Mouse (Mus musculus): ENCODE results near the gene Polr2m. TPM values are rescaled to one million over a fixed set of nuclear protein-coding genes. Genes with fewer than 3 reads are reported as not detected.

Polr2m gene
- polyA plus RNA-seq, 1 experiment from 2014 or later = 512 TPM

DNA sequence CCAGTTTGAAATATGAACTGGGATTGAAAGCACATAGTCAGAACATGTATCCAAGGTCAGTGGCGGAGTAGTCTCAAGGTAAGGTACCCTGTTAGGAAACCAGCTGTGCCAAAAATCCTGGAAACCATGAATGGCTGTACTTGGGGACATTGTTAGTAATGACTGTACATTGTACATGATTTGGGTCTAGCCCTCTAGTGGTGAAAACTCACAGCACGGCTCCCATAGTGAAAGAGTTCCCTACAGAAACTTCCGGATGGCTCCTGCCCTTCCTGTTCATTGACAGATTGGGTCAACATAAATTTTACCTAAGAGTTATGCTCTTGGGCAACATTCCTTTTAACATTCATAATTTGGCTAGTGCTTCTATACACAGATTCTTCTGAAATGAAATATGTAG lies 19.6 kb downstream of the Polr2m start:
- no peak for ATAC-seq (ENCODE audit: low FRiP score, low read depth)
- no peaks in the 10 kb centered on the region for H3K4me1 ChIP-seq
- WGBS = 74% methylated on average over 3 of the region's 3 CpGs
- no peak overlapping the region for H3K9ac ChIP-seq
- H3K4me2 ChIP-seq (replicated peaks) = no peak overlapping the region
- H3K9me3 ChIP-seq = no peaks in the 10 kb centered on the region
- H3K27me3 ChIP-seq = no peaks in the 10 kb centered on the region
- H3K27ac ChIP-seq = no peak overlapping the region
- H3K4me3 ChIP-seq = no peak overlapping the region
- no peaks in the 10 kb centered on the region for H3K36me3 ChIP-seq

DNA sequence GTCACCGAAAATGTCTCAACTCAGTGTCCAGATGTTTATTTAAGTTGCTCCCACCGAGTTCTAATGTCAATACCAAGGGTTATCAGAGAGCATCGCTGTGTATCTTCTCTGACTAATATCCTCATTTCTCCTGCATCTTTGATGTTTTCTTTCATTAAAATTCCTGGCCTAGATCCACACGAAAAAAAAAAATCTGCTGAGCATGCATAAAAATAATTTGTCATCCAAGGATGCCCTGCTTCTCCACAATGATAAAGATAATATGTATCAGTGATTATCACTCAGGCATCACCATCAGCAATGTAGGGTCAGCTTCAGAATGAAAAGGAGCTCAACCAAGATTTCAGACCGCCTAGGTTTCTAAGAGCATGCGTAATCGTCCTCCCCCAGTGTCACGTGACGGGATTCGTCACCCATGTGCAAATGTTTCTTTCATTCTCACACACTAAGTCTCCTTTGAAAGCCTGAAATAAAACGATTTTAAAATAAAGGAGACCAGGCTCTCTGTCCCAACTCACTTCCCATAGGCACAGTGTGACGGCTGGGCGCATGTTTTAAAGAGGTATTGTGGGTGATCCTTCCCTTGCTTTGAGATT lies 22.6 kb downstream of the Polr2m start:
- no peaks in the 10 kb centered on the region for H3K9me3 ChIP-seq
- no peak for ATAC-seq (ENCODE audit: low FRiP score, low read depth)
- no peaks in the 10 kb centered on the region for H3K36me3 ChIP-seq
- no peaks in the 10 kb centered on the region for H3K4me1 ChIP-seq
- H3K9ac ChIP-seq = no peak overlapping the region
- no peak overlapping the region for H3K4me2 ChIP-seq (replicated peaks)
- H3K27me3 ChIP-seq = 0 out of 2 replicates have a peak, but pooled peaks cover 11% of the 10 kb centered on the region
- H3K27ac ChIP-seq = no peak overlapping the region
- 74% methylated on average over 13 of the region's 13 CpGs for WGBS
- H3K4me3 ChIP-seq = no peak overlapping the region

DNA sequence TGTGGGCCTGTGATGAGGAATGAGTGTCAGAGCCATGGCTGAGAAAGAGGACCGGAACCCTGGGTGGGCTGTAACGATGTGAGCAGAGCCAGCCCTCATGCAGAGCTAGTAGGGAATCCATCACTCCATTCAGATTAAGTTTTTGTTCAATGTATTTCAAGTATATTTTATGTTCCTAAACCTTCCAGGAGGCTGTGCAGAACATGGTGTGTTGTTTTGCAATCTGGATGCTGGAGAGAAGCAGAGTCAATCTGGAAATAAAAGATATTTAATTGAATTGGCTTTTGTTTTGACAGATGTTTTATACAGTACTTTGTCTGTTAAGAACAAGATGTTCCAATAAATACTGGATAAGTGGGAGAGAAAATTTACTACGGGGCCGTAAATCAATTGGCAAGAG lies 29.0 kb downstream of the Polr2m start:
- peaks cover under 1% of the 10 kb centered on the region; the same call in 1 of the 2 replicates for H3K4me1 ChIP-seq
- no peaks in the 10 kb centered on the region for H3K9me3 ChIP-seq
- no peak overlapping the region for H3K27ac ChIP-seq
- WGBS = 61% methylated on average over 4 of the region's 4 CpGs
- peaks cover 21% of the 10 kb centered on the region for H3K27me3 ChIP-seq
- H3K4me2 ChIP-seq (replicated peaks) = no peak overlapping the region
- H3K9ac ChIP-seq = no peak overlapping the region
- ATAC-seq (ENCODE audit: low FRiP score, low read depth) = no peak
- no peaks in the 10 kb centered on the region for H3K36me3 ChIP-seq
- no peak overlapping the region for H3K4me3 ChIP-seq

DNA sequence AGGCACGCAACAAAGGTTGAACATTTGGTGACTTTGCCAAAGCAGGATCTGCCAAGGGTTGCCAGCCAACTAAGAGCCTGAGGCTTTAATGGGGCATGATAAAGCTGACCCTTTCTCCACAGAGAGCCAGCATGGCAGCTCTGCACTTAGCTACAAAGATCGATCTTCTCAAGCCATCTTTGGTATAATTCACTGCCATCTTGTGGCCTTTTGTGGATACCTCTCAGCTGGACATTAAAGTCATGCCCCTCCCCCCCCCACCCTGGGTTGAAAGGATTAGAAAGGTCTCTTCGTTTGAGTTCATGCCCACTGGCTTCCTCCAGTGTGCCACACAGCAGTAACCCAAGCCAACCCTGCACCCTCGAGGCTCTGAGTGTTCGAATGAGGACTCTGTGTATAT lies 31.8 kb downstream of the Polr2m start:
- peaks cover 24% of the 10 kb centered on the region for H3K27me3 ChIP-seq
- no peak overlapping the region for H3K4me3 ChIP-seq
- ATAC-seq (ENCODE audit: low FRiP score, low read depth) = no peak
- H3K4me1 ChIP-seq = peaks cover 18% of the 10 kb centered on the region
- no peaks in the 10 kb centered on the region for H3K36me3 ChIP-seq
- 78% methylated on average over 5 of the region's 5 CpGs for WGBS
- no peaks in the 10 kb centered on the region for H3K9me3 ChIP-seq
- H3K27ac ChIP-seq = no peak overlapping the region
- H3K4me2 ChIP-seq (replicated peaks) = no peak overlapping the region
- no peak overlapping the region for H3K9ac ChIP-seq

DNA sequence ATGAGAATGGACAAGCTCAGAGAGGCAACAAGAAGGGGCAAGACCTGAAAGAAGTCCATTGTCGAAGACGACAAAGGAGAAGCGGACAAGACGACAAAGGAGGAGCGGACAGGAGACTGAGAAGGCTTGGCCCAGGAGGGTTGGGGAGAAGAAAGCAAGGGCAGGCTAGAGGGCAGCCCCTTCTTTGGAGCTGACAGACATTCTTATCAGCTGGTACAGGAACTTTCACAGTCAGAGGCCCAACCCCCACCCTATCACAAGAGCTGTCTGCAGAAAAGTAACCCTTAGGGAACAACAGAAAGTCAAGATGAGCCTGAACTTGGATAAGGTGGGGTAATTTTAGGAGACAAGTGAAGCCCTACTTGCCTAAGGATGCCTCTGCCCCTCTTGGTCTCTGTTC lies 32.4 kb downstream of the Polr2m start:
- H3K9ac ChIP-seq = no peak overlapping the region
- no peak overlapping the region for H3K4me3 ChIP-seq
- H3K36me3 ChIP-seq = no peaks in the 10 kb centered on the region
- 93% methylated on average over 5 of the region's 5 CpGs for WGBS
- H3K4me1 ChIP-seq = peaks cover 18% of the 10 kb centered on the region
- no peak for ATAC-seq (ENCODE audit: low FRiP score, low read depth)
- H3K27me3 ChIP-seq = peaks cover 19% of the 10 kb centered on the region
- no peak overlapping the region for H3K4me2 ChIP-seq (replicated peaks)
- no peaks in the 10 kb centered on the region for H3K9me3 ChIP-seq
- no peak overlapping the region for H3K27ac ChIP-seq

DNA sequence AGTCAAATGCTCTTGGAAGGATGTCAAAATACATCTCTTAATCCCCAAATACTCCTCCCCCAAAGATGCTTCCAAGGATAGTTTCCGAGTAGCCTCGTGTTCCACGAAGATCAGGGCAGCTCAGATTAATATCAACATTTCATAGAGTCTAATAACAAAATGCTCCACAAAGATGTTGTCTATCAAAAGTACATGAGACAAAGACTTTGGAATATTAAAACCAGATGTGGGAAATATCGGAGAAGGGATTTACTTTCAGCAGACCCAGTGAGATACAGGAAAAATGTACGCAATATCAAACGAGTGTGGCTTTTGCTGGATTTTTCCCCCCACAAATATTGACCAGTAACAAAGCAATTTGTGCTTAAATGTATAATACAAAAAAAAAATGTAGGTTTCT lies 35.1 kb downstream of the Polr2m start:
- Histone ChIP-seq H3K4me1 (peaks cover 18% of the 10 kb centered on the region), H3K27me3 (peaks cover 22% of the 10 kb centered on the region), H3K4me2 (replicated peaks) (no peak overlapping the region), H3K9me3 (no peaks in the 10 kb centered on the region), H3K36me3 (no peaks in the 10 kb centered on the region), H3K4me3 (no peak overlapping the region), H3K9ac (no peak overlapping the region), H3K27ac (no peak overlapping the region)
- whole genome bisulfite sequencing = 48% methylated on average over 6 of the region's 6 CpGs
- ATAC-seq (ENCODE audit: low FRiP score, low read depth) = no peak

DNA sequence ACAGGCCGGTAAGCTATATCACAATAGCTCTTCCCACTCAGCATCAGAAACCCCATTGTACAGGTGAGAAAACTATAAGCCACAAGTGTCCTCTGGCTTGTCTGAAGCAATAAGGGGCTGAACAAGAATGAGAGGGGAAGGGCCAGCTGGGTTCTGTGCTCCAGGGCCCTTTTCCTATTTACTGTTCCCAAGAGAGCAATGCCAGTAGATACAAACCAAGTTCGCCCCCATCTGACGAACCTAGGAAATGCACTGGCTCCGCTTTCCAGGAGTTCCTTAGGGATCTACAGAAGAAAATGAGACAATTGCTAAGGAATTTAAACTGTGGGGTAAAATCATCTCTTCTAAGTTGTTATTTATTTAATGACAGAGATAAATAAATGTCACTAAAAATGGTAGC lies 38.2 kb downstream of the Polr2m start:
- no peaks in the 10 kb centered on the region for H3K9me3 ChIP-seq
- WGBS = 30% methylated on average over 4 of the region's 4 CpGs
- H3K4me1 ChIP-seq = peaks cover 18% of the 10 kb centered on the region
- no peak overlapping the region for H3K27ac ChIP-seq
- H3K36me3 ChIP-seq = no peaks in the 10 kb centered on the region
- no peak overlapping the region for H3K4me2 ChIP-seq (replicated peaks)
- H3K9ac ChIP-seq = no peak overlapping the region
- H3K4me3 ChIP-seq = no peak overlapping the region
- no peak for ATAC-seq (ENCODE audit: low FRiP score, low read depth)
- peaks cover 18% of the 10 kb centered on the region for H3K27me3 ChIP-seq

DNA sequence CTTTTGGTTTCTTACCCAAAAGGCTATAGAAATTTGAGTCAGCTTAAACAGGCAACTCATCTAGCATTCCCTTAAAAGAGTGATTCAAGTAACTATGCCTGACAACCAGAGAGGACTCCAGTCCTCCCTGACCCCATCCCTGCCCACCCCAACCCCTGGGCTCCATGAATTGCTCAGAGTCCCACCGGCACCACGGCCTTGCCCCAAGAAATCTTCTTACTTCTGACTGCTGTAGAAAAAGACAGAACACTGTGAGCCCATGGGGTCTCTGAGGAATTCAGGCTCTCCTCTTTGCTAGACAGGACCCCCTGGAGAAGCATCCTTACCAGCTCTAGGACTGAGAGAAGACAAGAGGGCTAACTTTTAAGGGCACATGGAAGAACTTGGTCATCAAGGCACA lies 40.4 kb downstream of the Polr2m start:
- no peak for ATAC-seq (ENCODE audit: low FRiP score, low read depth)
- WGBS = 93% methylated on average over 2 of the region's 2 CpGs
- Histone ChIP-seq H3K27ac (no peak overlapping the region), H3K36me3 (no peaks in the 10 kb centered on the region), H3K9me3 (no peaks in the 10 kb centered on the region), H3K4me1 (0 out of 2 replicates have a peak, but pooled peaks cover 3% of the 10 kb centered on the region), H3K4me3 (no peak overlapping the region), H3K4me2 (replicated peaks) (no peak overlapping the region), H3K9ac (no peak overlapping the region), H3K27me3 (peaks cover 9% of the 10 kb centered on the region; the same call in 1 of the 2 replicates)

DNA sequence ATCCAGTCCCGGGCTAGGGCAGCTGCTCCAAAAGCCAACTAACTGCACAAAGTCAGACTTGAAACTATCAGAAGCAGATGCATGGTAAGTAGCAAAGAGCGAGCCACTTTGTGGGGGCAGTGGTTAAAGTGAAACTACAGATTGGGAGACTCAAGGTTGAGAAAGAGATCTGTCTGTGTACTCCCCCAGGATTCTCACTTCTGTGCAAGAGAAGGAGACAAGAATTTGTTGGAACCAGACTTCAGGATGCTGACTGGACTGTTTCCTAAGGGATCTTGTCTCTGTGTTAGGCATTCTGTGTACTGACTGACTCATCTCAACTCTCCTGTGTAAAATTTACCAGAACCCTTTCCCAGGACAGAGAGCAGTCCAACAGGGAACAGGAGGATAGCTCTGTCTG lies 47.6 kb downstream of the Polr2m start:
- WGBS = 80% methylated on average over 2 of the region's 2 CpGs
- H3K4me3 ChIP-seq = no peak overlapping the region
- H3K27me3 ChIP-seq = no peaks in the 10 kb centered on the region
- no peaks in the 10 kb centered on the region for H3K4me1 ChIP-seq
- no peak overlapping the region for H3K4me2 ChIP-seq (replicated peaks)
- H3K9me3 ChIP-seq = no peaks in the 10 kb centered on the region
- no peak for ATAC-seq (ENCODE audit: low FRiP score, low read depth)
- no peak overlapping the region for H3K9ac ChIP-seq
- no peak overlapping the region for H3K27ac ChIP-seq
- no peaks in the 10 kb centered on the region for H3K36me3 ChIP-seq

Other genes with a start within 250 kb of the Polr2m start
- 14.1 and 14.8 TPM in 2 replicates for gene Myzap, start 106.4 kb upstream of the Polr2m start, polyA plus RNA-seq (2015; fragmentation: Nextera tagmentation; extraction: Ambion mirVana)